Mouse (Mus musculus): ENCODE data around the gene Desi2. TPM values are rescaled to one million over a fixed set of nuclear protein-coding genes. Genes with fewer than 3 reads are reported as not detected.
A peak's percentile ranks its signal among the peaks of the same experiment; 100 is the strongest.
"Not testable (repeated sequence)": the region's sequence is repeated elsewhere in the genome, so short reads cannot be mapped to it uniquely, and the experiment has no call there.

Desi2 gene
- polyA plus RNA-seq (2016; fragmentation: Nextera tagmentation; extraction: Ambion mirVana): 14.7 and 19.1 TPM in 2 replicates

- H3K4me1 ChIP-seq: peaks cover 17% of the 10 kb centered on the region
- not testable (repeated sequence) for H3K9me3 ChIP-seq; H3K27me3 ChIP-seq (ENCODE audit: poor library complexity, severe bottlenecking); H3K36me3 ChIP-seq (replicated peaks)
- H3K27ac ChIP-seq: peak within 1 kb of the TSS; percentile 84
- DNase-seq (ENCODE audit: extremely low spot score, low spot score): peak; percentile 91
- WGBS: under 1% methylated on average over 37 of the region's 37 CpGs
- H3K4me3 ChIP-seq: peak within 1 kb of the TSS; percentile 63
These were observed at the start of gene Desi2 for GRCm38 (mm10) chr1:178187216-178187791. Gene Desi2, plus strand, starts transcription at chr1:178187417.

GRCm38 (mm10) chr1:178146513-178146912 is 40.7 kb upstream of the Desi2 start:
- not testable (repeated sequence) for H3K9me3 ChIP-seq; H3K4me3 ChIP-seq; H3K27ac ChIP-seq; H3K27me3 ChIP-seq (ENCODE audit: poor library complexity, severe bottlenecking); DNase-seq (ENCODE audit: extremely low spot score, low spot score); H3K4me1 ChIP-seq; H3K36me3 ChIP-seq (replicated peaks)
- 15% methylated on average over 2 of the region's 2 CpGs for WGBS

GRCm38 (mm10) chr1:178146915-178147314 is 40.3 kb upstream of the Desi2 start:
- 36% methylated on average over 4 of the region's 4 CpGs for WGBS
- H3K4me1 ChIP-seq; H3K27me3 ChIP-seq (ENCODE audit: poor library complexity, severe bottlenecking); H3K9me3 ChIP-seq; H3K4me3 ChIP-seq; DNase-seq (ENCODE audit: extremely low spot score, low spot score); H3K36me3 ChIP-seq (replicated peaks): not testable (repeated sequence)
- peak overlapping the region; percentile 68; the same call in 1 of the 2 replicates for H3K27ac ChIP-seq

- 92% methylated on average over 2 of the region's 2 CpGs for whole genome bisulfite sequencing
- DNase-seq (ENCODE audit: extremely low spot score, low spot score): no peak
- no peaks in the 10 kb centered on the region for H3K36me3 ChIP-seq (replicated peaks)
- no peaks in the 10 kb centered on the region for H3K9me3 ChIP-seq
- no peak overlapping the region for H3K27ac ChIP-seq
- H3K4me1 ChIP-seq: peaks cover 5% of the 10 kb centered on the region
- H3K4me3 ChIP-seq: no peak overlapping the region
- H3K27me3 ChIP-seq (ENCODE audit: poor library complexity, severe bottlenecking): no peaks in the 10 kb centered on the region
These were observed 5.0 kb upstream of the Desi2 start for GRCm38 (mm10) chr1:178182251-178182650.

GRCm38 (mm10) chr1:178185591-178185990 is 1.6 kb upstream of the Desi2 start:
- DNase-seq (ENCODE audit: extremely low spot score, low spot score): no peak
- H3K27me3 ChIP-seq (ENCODE audit: poor library complexity, severe bottlenecking): no peaks in the 10 kb centered on the region
- no peak overlapping the region for H3K4me3 ChIP-seq
- peaks cover 17% of the 10 kb centered on the region for H3K4me1 ChIP-seq
- H3K36me3 ChIP-seq (replicated peaks): no peaks in the 10 kb centered on the region
- no peaks in the 10 kb centered on the region for H3K9me3 ChIP-seq
- H3K27ac ChIP-seq: no peak overlapping the region

- not testable (repeated sequence) for H3K27me3 ChIP-seq (ENCODE audit: poor library complexity, severe bottlenecking); H3K36me3 ChIP-seq (replicated peaks); H3K9me3 ChIP-seq
- WGBS: under 1% methylated on average over 24 of the region's 38 CpGs
- DNase-seq (ENCODE audit: extremely low spot score, low spot score): peak; percentile 79
- peak overlapping the region; percentile 63 for H3K4me3 ChIP-seq
- H3K4me1 ChIP-seq: peaks cover 17% of the 10 kb centered on the region
- H3K27ac ChIP-seq: peak overlapping the region; percentile 84
These were observed 593 bp downstream of the Desi2 start for GRCm38 (mm10) chr1:178187810-178188209.

- no peak for DNase-seq (ENCODE audit: extremely low spot score, low spot score)
- H3K27ac ChIP-seq: 0 out of 2 replicates have a peak overlapping the region, but pooled peaks have one; percentile 40
- H3K27me3 ChIP-seq (ENCODE audit: poor library complexity, severe bottlenecking): no peaks in the 10 kb centered on the region
- no peaks in the 10 kb centered on the region for H3K9me3 ChIP-seq
- peaks cover 17% of the 10 kb centered on the region for H3K4me1 ChIP-seq
- WGBS: 8% methylated on average over 13 of the region's 13 CpGs
- peak overlapping the region; percentile 49 for H3K4me3 ChIP-seq
- H3K36me3 ChIP-seq (replicated peaks): no peaks in the 10 kb centered on the region
These were observed 1.2 kb downstream of the Desi2 start for GRCm38 (mm10) chr1:178188386-178188785.

GRCm38 (mm10) chr1:178205701-178206325 is 18.6 kb downstream of the Desi2 start:
- no peak for DNase-seq (ENCODE audit: extremely low spot score, low spot score)
- 96% methylated on average over 10 of the region's 10 CpGs for WGBS
- Histone ChIP-seq H3K27me3 (ENCODE audit: poor library complexity, severe bottlenecking) (no peaks in the 10 kb centered on the region), H3K27ac (no peak overlapping the region), H3K9me3 (peaks cover 9% of the 10 kb centered on the region), H3K4me3 (no peak overlapping the region), H3K36me3 (replicated peaks) (peaks cover 11% of the 10 kb centered on the region; the same call in 1 of the 2 replicates), H3K4me1 (0 out of 2 replicates have a peak, but pooled peaks cover 4% of the 10 kb centered on the region)

- not testable (repeated sequence) for H3K27me3 ChIP-seq (ENCODE audit: poor library complexity, severe bottlenecking); DNase-seq (ENCODE audit: extremely low spot score, low spot score); H3K4me1 ChIP-seq; H3K27ac ChIP-seq; H3K9me3 ChIP-seq; H3K4me3 ChIP-seq
- 88% methylated on average over 4 of the region's 4 CpGs for WGBS
- peaks cover 11% of the 10 kb centered on the region; the same call in 1 of the 2 replicates for H3K36me3 ChIP-seq (replicated peaks)
These were observed 20.6 kb downstream of the Desi2 start for GRCm38 (mm10) chr1:178207856-178208255.

GRCm38 (mm10) chr1:178209966-178210365 is 22.7 kb downstream of the Desi2 start:
- no peak for DNase-seq (ENCODE audit: extremely low spot score, low spot score)
- Histone ChIP-seq H3K4me1 (no peaks in the 10 kb centered on the region), H3K9me3 (no peaks in the 10 kb centered on the region), H3K27me3 (ENCODE audit: poor library complexity, severe bottlenecking) (no peaks in the 10 kb centered on the region), H3K27ac (no peak overlapping the region), H3K36me3 (replicated peaks) (0 out of 2 replicates have a peak, but pooled peaks cover 4% of the 10 kb centered on the region), H3K4me3 (no peak overlapping the region)

GRCm38 (mm10) chr1:178217157-178217556 is 29.9 kb downstream of the Desi2 start:
- no peaks in the 10 kb centered on the region for H3K4me1 ChIP-seq

GRCm38 (mm10) chr1:178218305-178218704 is 31.1 kb downstream of the Desi2 start:
- Histone ChIP-seq H3K27me3 (ENCODE audit: poor library complexity, severe bottlenecking) (no peaks in the 10 kb centered on the region), H3K36me3 (replicated peaks) (peaks cover under 1% of the 10 kb centered on the region; the same call in 1 of the 2 replicates), H3K4me1 (no peaks in the 10 kb centered on the region), H3K9me3 (0 out of 2 replicates have a peak, but pooled peaks cover 2% of the 10 kb centered on the region), H3K4me3 (no peak overlapping the region), H3K27ac (no peak overlapping the region)
- DNase-seq (ENCODE audit: extremely low spot score, low spot score): no peak

More at GRCm38 (mm10) chr1:178217157-178217556, 29.9 kb downstream of the Desi2 start:
- no peak overlapping the region for H3K4me3 ChIP-seq
- H3K27me3 ChIP-seq (ENCODE audit: poor library complexity, severe bottlenecking): no peaks in the 10 kb centered on the region
- no peak for DNase-seq (ENCODE audit: extremely low spot score, low spot score)
- no peak overlapping the region for H3K27ac ChIP-seq
- H3K36me3 ChIP-seq (replicated peaks): no peaks in the 10 kb centered on the region
- no peaks in the 10 kb centered on the region for H3K9me3 ChIP-seq

GRCm38 (mm10) chr1:178219166-178220077 is 32.2 kb downstream of the Desi2 start:
- DNase-seq (ENCODE audit: extremely low spot score, low spot score): no peak
- H3K36me3 ChIP-seq (replicated peaks): peaks cover 11% of the 10 kb centered on the region
- H3K4me1 ChIP-seq: no peaks in the 10 kb centered on the region
- H3K27ac ChIP-seq: no peak overlapping the region
- H3K27me3 ChIP-seq (ENCODE audit: poor library complexity, severe bottlenecking): no peaks in the 10 kb centered on the region
- H3K9me3 ChIP-seq: peaks cover 4% of the 10 kb centered on the region
- H3K4me3 ChIP-seq: no peak overlapping the region
- 92% methylated on average over 5 of the region's 5 CpGs for WGBS
